Mouse (Mus musculus) forebrain, embryonic 13.5 days (tissue): ENCODE data around the gene Sirt7. TPM values are rescaled to one million over a fixed set of nuclear protein-coding genes. Genes with fewer than 3 reads are reported as not detected.

ENCODE experiments used
- ATAC-seq: fragments of 200-750 bp; cut with Nextera tagmentation; 2 replicates; pipeline ENCODE4 v1.8.0; 2017
- H3K27ac ChIP-seq: fragments of 300-500 bp; sonication (generic); 2 replicates; pipeline ENCODE4 v1.5.1; 2015; ENCODE audit warnings: inconsistent platforms, mild to moderate bottlenecking, moderate library complexity
- H3K27me3 ChIP-seq: fragments of 300-500 bp; sonication (generic); 2 replicates; pipeline ENCODE4 v1.6.1; 2015; ENCODE audit warnings: mild to moderate bottlenecking, inconsistent platforms
- H3K36me3 ChIP-seq: fragments of 300-500 bp; sonication (generic); 2 replicates; pipeline ENCODE4 v1.6.1; 2015; ENCODE audit warnings: mild to moderate bottlenecking, inconsistent platforms; ENCODE audit not compliant: poor library complexity, severe bottlenecking
- H3K4me1 ChIP-seq: fragments of 300-500 bp; sonication (generic); 2 replicates; pipeline ENCODE4 v1.6.1; 2015; ENCODE audit warnings: inconsistent platforms
- H3K4me2 ChIP-seq: fragments of 300-500 bp; sonication (generic); 2 replicates; pipeline ENCODE4 v1.6.1; 2015; ENCODE audit warnings: inconsistent platforms, mild to moderate bottlenecking, moderate library complexity
- H3K4me3 ChIP-seq: fragments of 300-500 bp; sonication (generic); 2 replicates; pipeline ENCODE4 v1.5.1; 2015; ENCODE audit warnings: mild to moderate bottlenecking, inconsistent platforms
- H3K9ac ChIP-seq: fragments of 300-500 bp; sonication (generic); 2 replicates; pipeline ENCODE4 v1.6.1; 2015; ENCODE audit warnings: mild to moderate bottlenecking, inconsistent platforms
- H3K9me3 ChIP-seq: fragments of 300-500 bp; sonication (generic); replicated peaks from 2 replicates; pipeline ENCODE4 v1.6.1; 2016; ENCODE audit warnings: inconsistent platforms
- WGBS: fragments of 180-500 bp; shearing (Covaris S2); methylation state at CpG from one replicate; pipeline ENCODE4 v1.1.7; 2015; 5-methylcytosine and 5-hydroxymethylcytosine counted together
- polyA plus RNA-seq: library from polyadenylated mRNA; unstranded; fragments of >200 nt; fragmentation: Nextera tagmentation; extraction: Ambion mirVana; gene quantifications from 2 replicates; pipeline ENCODE4 v1.2.1, GENCODE M21; 2015

The Sirt7 gene
- polyA plus RNA-seq, 1 experiment from 2014 or later, result 43.1 TPM

GRCm38 (mm10) chr11:120626785-120627467, 1.9 kb upstream of the Sirt7 start:
- Histone ChIP-seq H3K27ac (no peak overlapping the region), H3K9me3 (no peaks in the 10 kb centered on the region), H3K9ac (no peak overlapping the region), H3K4me2 (no peak overlapping the region), H3K36me3 (peaks cover 42% of the 10 kb centered on the region), H3K4me3 (no peak overlapping the region), H3K27me3 (no peaks in the 10 kb centered on the region), H3K4me1 (peaks cover 48% of the 10 kb centered on the region)
- no peak for ATAC-seq
- WGBS, result 93% methylated on average over 11 of the region's 11 CpGs

DNA sequence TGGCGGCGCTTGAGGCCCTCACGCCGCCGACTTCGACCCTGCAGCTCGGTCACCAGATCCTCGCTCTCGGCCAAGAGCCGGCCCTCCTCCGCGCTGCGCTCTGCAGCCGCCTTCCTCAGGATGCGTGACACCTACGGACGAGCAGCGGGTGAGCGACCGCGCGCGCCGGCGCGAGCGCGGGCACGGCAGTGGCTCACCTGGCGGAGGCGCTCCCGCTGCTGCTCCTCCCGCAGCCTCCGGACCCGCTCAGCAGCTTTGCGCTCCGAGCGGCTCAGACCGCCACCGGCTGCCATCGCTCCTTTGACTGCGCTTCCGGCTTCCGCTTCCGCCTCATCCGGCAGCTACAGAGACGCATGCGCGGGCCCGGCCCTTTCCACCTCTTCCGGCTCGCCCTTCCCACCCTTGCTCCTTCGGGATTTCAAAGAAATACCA, 344 bp downstream of the Sirt7 start:
- H3K4me3 ChIP-seq, result peak overlapping the region; percentile 96
- ATAC-seq, result peak; percentile 90
- H3K9ac ChIP-seq, result peak overlapping the region; percentile 84
- H3K4me2 ChIP-seq, result peak overlapping the region; percentile 98
- WGBS, result under 1% methylated on average over 51 of the region's 53 CpGs
- peaks cover 65% of the 10 kb centered on the region for H3K36me3 ChIP-seq
- H3K27me3 ChIP-seq, result no peaks in the 10 kb centered on the region
- H3K4me1 ChIP-seq, result peaks cover 27% of the 10 kb centered on the region
- no peaks in the 10 kb centered on the region for H3K9me3 ChIP-seq
- H3K27ac ChIP-seq, result peak overlapping the region; percentile 88

DNA sequence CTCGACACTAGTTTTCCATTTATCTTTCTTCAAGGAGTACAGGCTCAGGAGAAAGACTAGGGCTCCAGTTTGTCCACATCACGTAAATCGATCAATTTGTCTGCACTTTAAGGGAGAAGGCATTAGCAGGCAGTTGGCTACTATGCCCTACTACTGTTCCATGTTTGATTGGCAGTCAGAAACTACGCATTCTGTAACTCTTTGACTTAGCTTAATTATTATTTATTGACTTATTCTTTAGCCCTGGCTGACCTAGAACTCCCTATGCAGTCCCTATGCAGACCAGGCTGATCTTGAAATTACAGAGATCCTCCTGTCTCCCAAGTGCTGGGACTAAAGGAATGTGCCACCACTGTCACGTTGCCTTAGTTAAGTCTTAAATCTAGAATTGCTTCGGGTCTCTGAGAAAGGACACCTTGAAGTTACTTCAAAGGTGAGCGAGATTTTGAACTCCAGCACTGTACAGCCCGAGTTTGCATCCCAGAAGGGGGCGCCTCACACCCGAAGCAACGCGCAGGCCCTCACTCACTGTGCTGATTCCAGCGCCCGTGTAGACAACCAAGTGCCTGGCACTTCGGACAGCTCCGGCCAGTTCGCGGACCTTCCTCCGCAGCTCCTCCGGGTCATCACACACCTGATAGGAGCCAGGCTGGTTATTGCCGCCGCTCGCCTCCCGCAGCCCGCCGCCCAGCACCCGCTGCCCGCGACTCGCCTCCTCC, 920 bp downstream of the Sirt7 start:
- Histone ChIP-seq H3K27ac (peak overlapping the region; percentile 88), H3K27me3 (no peaks in the 10 kb centered on the region), H3K4me2 (peak overlapping the region; percentile 98), H3K4me1 (peaks cover 23% of the 10 kb centered on the region), H3K36me3 (peaks cover 64% of the 10 kb centered on the region), H3K9me3 (no peaks in the 10 kb centered on the region), H3K4me3 (peak overlapping the region; percentile 96), H3K9ac (peak overlapping the region; percentile 84)
- ATAC-seq, result peak; percentile 67
- 13% methylated on average over 30 of the region's 30 CpGs for WGBS

DNA sequence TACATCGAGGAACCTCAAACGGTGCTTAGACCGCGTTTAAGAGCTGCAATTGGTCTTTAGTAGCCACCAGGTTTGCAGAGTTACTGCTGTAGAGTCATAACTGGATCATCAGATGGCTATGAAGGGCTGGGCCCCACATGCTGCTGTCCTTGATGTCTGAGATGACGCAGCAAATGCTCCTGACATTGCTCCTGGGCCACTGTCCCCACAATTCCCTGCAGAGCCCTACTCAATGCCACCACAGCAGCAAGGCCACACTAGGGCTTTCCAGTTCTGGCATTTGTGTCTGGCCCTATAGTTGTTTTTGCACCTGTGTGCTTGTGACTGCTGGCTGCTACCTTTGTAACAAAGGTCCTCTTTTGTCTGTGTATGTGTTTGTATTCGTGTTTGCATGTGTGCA, 2.2 kb downstream of the Sirt7 start:
- no peak overlapping the region for H3K9ac ChIP-seq
- no peaks in the 10 kb centered on the region for H3K27me3 ChIP-seq
- H3K9me3 ChIP-seq, result no peaks in the 10 kb centered on the region
- H3K4me3 ChIP-seq, result no peak overlapping the region
- H3K36me3 ChIP-seq, result peaks cover 65% of the 10 kb centered on the region
- H3K27ac ChIP-seq, result no peak overlapping the region
- H3K4me2 ChIP-seq, result no peak overlapping the region
- 94% methylated on average over 6 of the region's 6 CpGs for WGBS
- ATAC-seq, result no peak
- H3K4me1 ChIP-seq, result peaks cover 23% of the 10 kb centered on the region

DNA sequence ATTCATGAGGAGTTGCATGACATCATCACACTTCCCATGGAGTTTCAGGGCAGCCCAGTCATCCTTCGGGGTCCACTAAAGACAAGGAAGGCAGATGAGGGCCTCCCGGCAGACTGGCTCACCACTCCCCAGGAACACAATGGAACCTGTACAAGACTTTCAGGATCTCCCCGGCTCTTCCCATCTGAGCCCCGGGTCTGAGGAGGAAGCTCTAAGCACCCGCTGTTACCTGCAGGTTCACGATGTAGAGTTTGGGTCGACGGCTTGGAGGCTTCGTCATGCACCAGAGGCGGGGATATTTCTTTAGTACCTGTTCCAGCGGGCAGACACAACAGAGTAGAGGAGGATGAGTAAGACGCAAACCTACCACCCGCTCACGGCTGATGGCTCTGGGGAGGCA, 4.8 kb downstream of the Sirt7 start:
- peaks cover 33% of the 10 kb centered on the region for H3K4me1 ChIP-seq
- no peaks in the 10 kb centered on the region for H3K9me3 ChIP-seq
- no peak overlapping the region for H3K9ac ChIP-seq
- H3K4me2 ChIP-seq, result no peak overlapping the region
- WGBS, result 95% methylated on average over 14 of the region's 14 CpGs
- no peaks in the 10 kb centered on the region for H3K27me3 ChIP-seq
- H3K36me3 ChIP-seq, result peaks cover 59% of the 10 kb centered on the region
- ATAC-seq, result no peak
- H3K27ac ChIP-seq, result no peak overlapping the region
- no peak overlapping the region for H3K4me3 ChIP-seq

GRCm38 (mm10) chr11:120618619-120619535, 6.2 kb downstream of the Sirt7 start:
- H3K4me2 ChIP-seq, result no peak overlapping the region
- H3K27me3 ChIP-seq, result no peaks in the 10 kb centered on the region
- peaks cover 26% of the 10 kb centered on the region for H3K4me1 ChIP-seq
- H3K9ac ChIP-seq, result no peak overlapping the region
- no peaks in the 10 kb centered on the region for H3K9me3 ChIP-seq
- H3K27ac ChIP-seq, result peak overlapping the region; percentile 73; the same call in 1 of the 2 replicates
- no peak overlapping the region for H3K4me3 ChIP-seq
- ATAC-seq, result no peak
- 96% methylated on average over 25 of the region's 25 CpGs for WGBS
- peaks cover 67% of the 10 kb centered on the region for H3K36me3 ChIP-seq

DNA sequence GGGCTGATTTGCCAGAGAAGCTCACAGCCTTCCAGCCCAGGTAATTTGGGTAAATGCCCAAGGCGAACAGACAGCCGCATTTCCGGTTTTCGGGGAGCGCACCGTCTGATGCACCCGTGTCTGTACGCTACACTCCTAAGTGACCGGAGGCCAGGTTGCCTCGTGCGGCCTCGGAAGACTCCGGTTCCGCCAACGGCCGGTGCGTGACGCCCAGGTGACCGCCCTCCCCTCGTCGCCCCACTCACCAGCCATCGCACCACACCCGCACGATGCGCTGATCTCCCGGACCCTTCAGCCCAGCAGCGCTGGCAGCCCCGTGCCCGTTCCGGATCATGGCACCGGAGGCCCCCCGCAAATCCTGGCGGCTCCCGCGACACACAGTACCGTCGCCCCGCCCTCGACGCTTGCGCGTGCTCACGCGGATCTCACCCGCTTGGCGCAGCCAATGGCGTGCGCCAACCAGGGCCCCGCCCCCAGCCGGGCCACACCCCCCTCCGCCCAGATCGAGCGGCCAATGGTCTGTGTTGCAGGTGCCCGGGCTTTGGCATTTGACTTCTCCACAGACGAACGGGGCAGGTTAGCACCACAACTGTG, 7.4 kb downstream of the Sirt7 start, which contains the start of gene Pcyt2:
Pcyt2 (minus strand) TSS at position 418 of the 594 bp plus-strand sequence.
- H3K4me3 ChIP-seq, result peak within 1 kb of the TSS; percentile 85
- peak within 1 kb of the TSS; percentile 73 for H3K27ac ChIP-seq
- peaks cover 18% of the 10 kb centered on the region for H3K4me1 ChIP-seq
- peaks cover 71% of the 10 kb centered on the region for H3K36me3 ChIP-seq
- H3K9me3 ChIP-seq, result no peaks in the 10 kb centered on the region
- peak within 1 kb of the TSS; percentile 87 for H3K9ac ChIP-seq
- WGBS, result under 1% methylated on average over 56 of the region's 56 CpGs
- peak; percentile 95 for ATAC-seq
- no peaks in the 10 kb centered on the region for H3K27me3 ChIP-seq
- peak within 1 kb of the TSS; percentile 88 for H3K4me2 ChIP-seq

DNA sequence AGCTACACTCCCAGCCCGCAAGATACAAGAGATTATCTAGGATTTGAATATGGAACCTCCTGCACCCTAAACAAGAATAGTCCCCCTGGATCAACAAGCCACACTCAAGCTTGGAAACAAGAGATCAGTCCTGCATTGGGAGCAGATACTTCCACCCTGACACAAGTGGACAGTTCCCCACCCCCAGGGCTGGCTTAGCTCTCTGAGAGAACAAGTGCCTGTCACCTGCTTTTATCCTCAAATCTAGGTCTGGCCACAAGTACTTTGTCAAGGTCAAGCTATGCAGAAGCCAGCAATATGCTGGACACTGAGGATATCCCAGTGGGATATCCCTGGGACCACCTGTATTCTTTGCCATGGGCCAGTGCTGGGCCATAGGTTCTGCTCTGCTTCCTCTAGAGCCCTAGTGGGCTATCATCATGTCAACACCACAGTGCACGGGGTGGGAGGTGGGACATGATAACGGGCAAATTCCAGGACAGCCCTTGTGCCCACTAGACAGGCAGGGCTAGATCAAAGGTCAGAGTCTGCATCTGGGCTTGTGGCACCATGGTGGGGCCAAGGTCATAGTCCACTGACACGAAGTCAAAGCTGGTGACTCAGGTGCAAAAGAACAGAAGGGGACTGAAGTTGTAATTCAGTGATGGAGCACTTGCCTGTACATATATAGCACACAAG, 8.3 kb downstream of the Sirt7 start:
- Histone ChIP-seq H3K27me3 (no peaks in the 10 kb centered on the region), H3K36me3 (peaks cover 72% of the 10 kb centered on the region), H3K4me2 (peak overlapping the region; percentile 88), H3K9ac (peak overlapping the region; percentile 87), H3K4me1 (peaks cover 18% of the 10 kb centered on the region), H3K27ac (peak overlapping the region; percentile 73; the same call in 1 of the 2 replicates), H3K9me3 (no peaks in the 10 kb centered on the region), H3K4me3 (peak overlapping the region; percentile 85)
- ATAC-seq, result no peak
- 56% methylated on average over 4 of the region's 4 CpGs for WGBS

GRCm38 (mm10) chr11:120615606-120616203, 9.3 kb downstream of the Sirt7 start:
- Histone ChIP-seq H3K4me3 (no peak overlapping the region), H3K4me2 (peak overlapping the region; percentile 88; the same call in 1 of the 2 replicates), H3K27me3 (no peaks in the 10 kb centered on the region), H3K9ac (no peak overlapping the region), H3K27ac (no peak overlapping the region), H3K36me3 (peaks cover 72% of the 10 kb centered on the region), H3K4me1 (peaks cover 18% of the 10 kb centered on the region), H3K9me3 (no peaks in the 10 kb centered on the region)
- no peak for ATAC-seq
- 92% methylated on average over 11 of the region's 11 CpGs for WGBS

GRCm38 (mm10) chr11:120615167-120615566, 9.9 kb downstream of the Sirt7 start:
- no peak overlapping the region for H3K27ac ChIP-seq
- H3K36me3 ChIP-seq, result peaks cover 72% of the 10 kb centered on the region
- 92% methylated on average over 6 of the region's 6 CpGs for WGBS
- no peak for ATAC-seq
- no peaks in the 10 kb centered on the region for H3K9me3 ChIP-seq
- H3K27me3 ChIP-seq, result no peaks in the 10 kb centered on the region
- peaks cover 18% of the 10 kb centered on the region for H3K4me1 ChIP-seq
- no peak overlapping the region for H3K9ac ChIP-seq
- H3K4me3 ChIP-seq, result no peak overlapping the region
- no peak overlapping the region for H3K4me2 ChIP-seq

GRCm38 (mm10) chr11:120613976-120614375, 11.1 kb downstream of the Sirt7 start:
- no peak overlapping the region for H3K4me3 ChIP-seq
- no peaks in the 10 kb centered on the region for H3K9me3 ChIP-seq
- no peak overlapping the region for H3K27ac ChIP-seq
- no peak for ATAC-seq
- H3K4me1 ChIP-seq, result peaks cover 22% of the 10 kb centered on the region
- H3K36me3 ChIP-seq, result peaks cover 71% of the 10 kb centered on the region
- H3K9ac ChIP-seq, result no peak overlapping the region
- WGBS, result 88% methylated on average over 8 of the region's 8 CpGs
- H3K27me3 ChIP-seq, result 0 out of 2 replicates have a peak, but pooled peaks cover 4% of the 10 kb centered on the region
- no peak overlapping the region for H3K4me2 ChIP-seq
